Mouse (Mus musculus): ENCODE data around the gene Ncor2. TPM values are rescaled to one million over a fixed set of nuclear protein-coding genes. Genes with fewer than 3 reads are reported as not detected.
A peak's percentile ranks its signal among the peaks of the same experiment; 100 is the strongest.

Gene Ncor2
- polyA plus RNA-seq, 1 experiment from 2014 or later, result 30.5 TPM

DNA sequence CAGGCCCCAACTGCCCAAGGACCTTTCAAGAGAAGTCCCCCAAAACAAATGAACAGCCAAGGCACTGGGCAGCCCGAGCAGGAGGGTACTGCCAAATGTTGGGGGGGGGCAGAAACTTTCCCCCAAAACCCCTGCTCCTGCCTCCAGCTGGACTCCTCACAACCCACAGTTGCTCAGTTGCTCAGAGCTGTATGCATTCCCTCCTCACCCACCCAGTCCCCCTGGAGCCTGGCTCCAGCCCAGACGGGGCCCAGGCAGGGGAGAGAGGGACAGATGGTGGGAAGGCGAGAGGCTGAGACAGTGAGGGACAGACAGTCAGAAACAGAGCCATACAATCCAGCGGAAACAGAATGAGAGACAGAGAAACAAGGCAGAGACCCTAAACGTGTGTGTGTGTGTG is 66.0 kb downstream of the Ncor2 start:
- Histone ChIP-seq H3K4me2 (no peak overlapping the region), H3K9me3 (no peaks in the 10 kb centered on the region), H3K4me1 (peaks cover 40% of the 10 kb centered on the region), H3K27me3 (no peaks in the 10 kb centered on the region), H3K9ac (no peak overlapping the region), H3K27ac (peak overlapping the region; percentile 65), H3K4me3 (no peak overlapping the region), H3K36me3 (peaks cover 69% of the 10 kb centered on the region)
- WGBS, result 58% methylated on average over 5 of the region's 5 CpGs
- peak; percentile 77; the same call in 1 of the 2 replicates for ATAC-seq (ENCODE audit: borderline replicate concordance, extremely low read depth, low FRiP score, low TSS enrichment)

DNA sequence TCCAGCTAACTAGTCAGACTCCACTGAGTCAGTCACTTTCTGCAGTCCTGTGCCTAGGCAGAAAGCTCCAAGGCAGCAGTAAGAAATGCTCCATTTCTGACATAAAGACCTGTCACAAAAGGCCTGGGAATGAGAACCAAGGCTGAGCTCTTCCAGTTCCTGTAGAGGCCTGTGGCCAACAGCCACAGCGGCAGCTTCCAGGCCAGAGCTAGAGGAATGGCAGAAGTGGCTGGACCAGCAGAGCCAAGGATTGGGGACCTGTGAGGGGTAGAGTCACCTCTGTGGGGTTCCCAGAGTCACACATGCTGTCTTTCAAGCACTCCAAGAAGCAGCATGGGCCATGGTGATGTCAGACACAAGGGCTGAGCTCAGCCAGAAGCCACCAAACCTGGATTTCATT is 66.4 kb downstream of the Ncor2 start:
- Histone ChIP-seq H3K27ac (peak overlapping the region; percentile 65), H3K9me3 (no peaks in the 10 kb centered on the region), H3K4me3 (no peak overlapping the region), H3K9ac (no peak overlapping the region), H3K4me2 (no peak overlapping the region), H3K27me3 (no peaks in the 10 kb centered on the region), H3K36me3 (peaks cover 69% of the 10 kb centered on the region), H3K4me1 (peaks cover 40% of the 10 kb centered on the region)
- WGBS, result 69% methylated on average over 1 of the region's 1 CpGs
- ATAC-seq (ENCODE audit: borderline replicate concordance, extremely low read depth, low FRiP score, low TSS enrichment), result no peak

- ATAC-seq (ENCODE audit: borderline replicate concordance, extremely low read depth, low FRiP score, low TSS enrichment), result no peak
- no peaks in the 10 kb centered on the region for H3K9me3 ChIP-seq
- no peak overlapping the region for H3K4me2 ChIP-seq
- peaks cover 60% of the 10 kb centered on the region for H3K36me3 ChIP-seq
- no peaks in the 10 kb centered on the region for H3K27me3 ChIP-seq
- peaks cover 45% of the 10 kb centered on the region for H3K4me1 ChIP-seq
- no peak overlapping the region for H3K4me3 ChIP-seq
- no peak overlapping the region for H3K27ac ChIP-seq
- no peak overlapping the region for H3K9ac ChIP-seq
- WGBS, result 44% methylated on average over 6 of the region's 6 CpGs
Measured at GRCm38 (mm10) chr5:125111137-125111536, 67.9 kb downstream of the Ncor2 start.

DNA sequence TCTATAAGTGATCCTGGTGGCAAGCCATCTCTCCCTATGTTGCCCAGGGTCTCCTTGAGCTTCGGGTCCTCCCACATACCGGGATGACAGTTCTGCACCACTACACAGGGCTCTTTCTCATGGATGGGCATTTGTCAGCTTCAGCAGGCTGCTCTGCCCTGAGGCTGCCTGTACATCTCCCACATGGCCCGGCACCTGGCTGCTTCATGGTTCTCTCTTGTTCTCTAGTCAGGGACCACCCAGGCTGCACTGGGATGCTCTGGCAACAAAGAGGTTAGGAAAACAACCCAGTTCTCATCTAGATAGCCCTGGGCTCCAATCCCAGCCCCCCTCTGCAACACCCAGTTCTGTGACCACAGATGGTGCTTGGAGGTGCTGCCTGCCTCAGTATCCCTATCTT is 68.3 kb downstream of the Ncor2 start:
- 56% methylated on average over 3 of the region's 3 CpGs for WGBS
- Histone ChIP-seq H3K27me3 (no peaks in the 10 kb centered on the region), H3K4me3 (no peak overlapping the region), H3K36me3 (peaks cover 60% of the 10 kb centered on the region), H3K9me3 (no peaks in the 10 kb centered on the region), H3K27ac (no peak overlapping the region), H3K4me1 (peaks cover 45% of the 10 kb centered on the region), H3K9ac (no peak overlapping the region), H3K4me2 (no peak overlapping the region)
- ATAC-seq (ENCODE audit: borderline replicate concordance, extremely low read depth, low FRiP score, low TSS enrichment), result no peak

DNA sequence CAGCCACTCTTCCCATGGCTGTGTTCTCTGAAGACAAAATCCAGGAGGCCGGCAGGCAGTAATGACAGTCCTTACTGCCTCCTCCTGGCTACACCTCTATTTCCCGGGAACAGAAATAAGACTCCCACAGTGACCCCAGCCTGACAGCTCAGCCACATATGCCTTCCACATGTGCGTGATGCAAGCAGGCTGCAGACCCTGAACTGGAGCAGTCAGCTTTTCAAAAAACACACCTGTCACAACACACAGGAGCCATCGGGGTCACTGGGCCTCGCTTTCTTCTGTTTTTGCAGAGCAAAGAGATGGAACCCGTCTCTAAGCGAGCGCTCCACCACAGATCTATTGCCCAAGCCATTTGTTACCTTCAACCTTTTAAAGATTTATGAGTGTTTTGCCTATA is 68.8 kb downstream of the Ncor2 start:
- no peak overlapping the region for H3K27ac ChIP-seq
- peaks cover 45% of the 10 kb centered on the region for H3K4me1 ChIP-seq
- H3K4me2 ChIP-seq, result no peak overlapping the region

GRCm38 (mm10) chr5:125107011-125107651 is 71.9 kb downstream of the Ncor2 start:
- no peaks in the 10 kb centered on the region for H3K9me3 ChIP-seq
- H3K4me1 ChIP-seq, result peaks cover 43% of the 10 kb centered on the region
- H3K9ac ChIP-seq, result no peak overlapping the region
- H3K4me3 ChIP-seq, result no peak overlapping the region
- H3K36me3 ChIP-seq, result peaks cover 53% of the 10 kb centered on the region
- H3K27me3 ChIP-seq, result no peaks in the 10 kb centered on the region
- no peak overlapping the region for H3K4me2 ChIP-seq
- 57% methylated on average over 11 of the region's 11 CpGs for WGBS
- no peak for ATAC-seq (ENCODE audit: borderline replicate concordance, extremely low read depth, low FRiP score, low TSS enrichment)
- H3K27ac ChIP-seq, result no peak overlapping the region

More for the DNA sequence above, 68.8 kb downstream of the Ncor2 start:
- no peaks in the 10 kb centered on the region for H3K9me3 ChIP-seq
- no peaks in the 10 kb centered on the region for H3K27me3 ChIP-seq
- no peak for ATAC-seq (ENCODE audit: borderline replicate concordance, extremely low read depth, low FRiP score, low TSS enrichment)
- peaks cover 60% of the 10 kb centered on the region for H3K36me3 ChIP-seq
- WGBS, result 75% methylated on average over 8 of the region's 8 CpGs
- H3K9ac ChIP-seq, result no peak overlapping the region
- no peak overlapping the region for H3K4me3 ChIP-seq

DNA sequence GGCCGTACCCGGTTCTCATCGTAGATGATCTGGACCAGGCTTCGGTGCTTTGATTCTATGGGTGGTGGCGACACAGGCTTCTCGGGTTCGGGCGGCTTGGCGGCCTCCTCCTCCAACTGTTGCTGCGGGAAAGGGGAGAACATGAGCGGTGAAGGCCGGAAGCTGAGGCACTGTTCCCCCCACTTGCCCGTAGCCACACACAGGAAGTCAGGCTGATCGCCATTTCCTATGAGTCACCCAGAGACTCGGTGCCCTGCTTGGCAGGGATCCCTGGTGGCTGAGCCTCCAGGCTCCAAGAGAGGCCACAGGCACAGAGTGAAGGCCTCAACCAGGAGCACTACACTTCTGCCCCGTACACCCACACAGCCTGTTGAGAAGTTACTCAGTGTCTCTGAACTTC is 72.8 kb downstream of the Ncor2 start:
- Histone ChIP-seq H3K27ac (no peak overlapping the region), H3K4me2 (no peak overlapping the region), H3K4me3 (no peak overlapping the region), H3K27me3 (no peaks in the 10 kb centered on the region), H3K9me3 (no peaks in the 10 kb centered on the region), H3K36me3 (peaks cover 62% of the 10 kb centered on the region), H3K4me1 (peaks cover 35% of the 10 kb centered on the region), H3K9ac (no peak overlapping the region)
- no peak for ATAC-seq (ENCODE audit: borderline replicate concordance, extremely low read depth, low FRiP score, low TSS enrichment)
- 67% methylated on average over 16 of the region's 16 CpGs for WGBS

- Histone ChIP-seq H3K4me1 (peaks cover 27% of the 10 kb centered on the region), H3K9ac (no peak overlapping the region), H3K4me3 (no peak overlapping the region), H3K36me3 (peaks cover 61% of the 10 kb centered on the region), H3K27ac (no peak overlapping the region), H3K27me3 (no peaks in the 10 kb centered on the region), H3K4me2 (no peak overlapping the region), H3K9me3 (no peaks in the 10 kb centered on the region)
- 56% methylated on average over 6 of the region's 6 CpGs for WGBS
- ATAC-seq (ENCODE audit: borderline replicate concordance, extremely low read depth, low FRiP score, low TSS enrichment), result no peak
Measured at GRCm38 (mm10) chr5:125104841-125105240, 74.2 kb downstream of the Ncor2 start.

DNA sequence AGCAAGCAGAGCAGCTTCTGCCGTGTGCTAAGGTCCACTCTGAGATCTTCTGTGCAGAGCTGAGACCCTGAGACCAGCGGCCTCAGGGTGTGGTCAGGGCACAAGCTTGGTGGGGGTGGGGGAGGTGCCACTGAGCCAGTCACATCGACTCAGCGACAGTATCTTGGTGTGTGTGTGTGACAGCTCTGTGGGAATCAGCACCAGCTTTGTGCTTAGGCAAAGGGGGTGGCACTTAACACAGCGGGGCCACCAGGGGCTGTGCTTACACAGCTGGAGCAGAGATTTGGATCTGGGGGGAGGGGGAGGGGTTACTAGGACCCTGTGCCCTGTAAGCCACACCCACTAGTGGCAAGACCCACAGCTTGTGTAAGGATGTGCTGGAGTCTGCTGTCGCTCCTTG is 75.6 kb downstream of the Ncor2 start:
- WGBS, result 16% methylated on average over 6 of the region's 6 CpGs
- H3K4me1 ChIP-seq, result peaks cover 27% of the 10 kb centered on the region
- peak; percentile 23 for ATAC-seq (ENCODE audit: borderline replicate concordance, extremely low read depth, low FRiP score, low TSS enrichment)
- no peaks in the 10 kb centered on the region for H3K27me3 ChIP-seq
- no peak overlapping the region for H3K9ac ChIP-seq
- no peaks in the 10 kb centered on the region for H3K9me3 ChIP-seq
- peaks cover 59% of the 10 kb centered on the region for H3K36me3 ChIP-seq
- no peak overlapping the region for H3K4me2 ChIP-seq
- no peak overlapping the region for H3K4me3 ChIP-seq
- H3K27ac ChIP-seq, result peak overlapping the region; percentile 66

- H3K27me3 ChIP-seq, result no peaks in the 10 kb centered on the region
- no peaks in the 10 kb centered on the region for H3K9me3 ChIP-seq
- peak overlapping the region; percentile 45 for H3K27ac ChIP-seq
- no peak overlapping the region for H3K9ac ChIP-seq
- peaks cover 57% of the 10 kb centered on the region for H3K36me3 ChIP-seq
- no peak overlapping the region for H3K4me2 ChIP-seq
- 33% methylated on average over 7 of the region's 7 CpGs for WGBS
- H3K4me3 ChIP-seq, result no peak overlapping the region
- H3K4me1 ChIP-seq, result peaks cover 29% of the 10 kb centered on the region
- ATAC-seq (ENCODE audit: borderline replicate concordance, extremely low read depth, low FRiP score, low TSS enrichment), result peak; percentile 33; the same call in 1 of the 2 replicates
Measured at GRCm38 (mm10) chr5:125102907-125103306, 76.1 kb downstream of the Ncor2 start.

DNA sequence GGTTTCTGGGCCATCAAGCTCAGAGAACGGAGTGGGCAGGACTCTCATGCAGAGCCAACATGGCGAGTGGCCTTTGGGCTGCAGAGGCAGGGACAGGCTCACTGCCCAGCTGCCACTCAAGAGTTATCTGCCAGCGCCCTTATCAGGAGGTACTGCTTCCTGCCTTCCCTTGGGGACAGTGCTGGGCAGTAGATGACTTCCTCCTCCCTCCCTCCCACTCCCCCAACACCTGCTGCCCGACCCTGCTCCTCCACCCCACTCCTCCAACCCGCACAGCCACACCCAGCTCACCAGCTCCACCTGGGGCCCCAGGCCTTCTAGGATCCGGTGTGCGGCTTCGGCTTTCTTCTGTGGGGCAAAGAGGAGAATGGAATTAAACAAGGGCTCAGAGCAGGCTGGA is 76.7 kb downstream of the Ncor2 start:
- peak overlapping the region; percentile 45 for H3K27ac ChIP-seq
- H3K9ac ChIP-seq, result no peak overlapping the region
- H3K27me3 ChIP-seq, result no peaks in the 10 kb centered on the region
- H3K36me3 ChIP-seq, result peaks cover 57% of the 10 kb centered on the region
- H3K4me3 ChIP-seq, result no peak overlapping the region
- peaks cover 34% of the 10 kb centered on the region for H3K4me1 ChIP-seq
- WGBS, result 59% methylated on average over 8 of the region's 8 CpGs
- H3K9me3 ChIP-seq, result no peaks in the 10 kb centered on the region
- no peak for ATAC-seq (ENCODE audit: borderline replicate concordance, extremely low read depth, low FRiP score, low TSS enrichment)
- H3K4me2 ChIP-seq, result no peak overlapping the region

- peaks cover 52% of the 10 kb centered on the region for H3K4me1 ChIP-seq
Measured at GRCm38 (mm10) chr5:125099785-125100350, 79.2 kb downstream of the Ncor2 start.

More at GRCm38 (mm10) chr5:125099785-125100350, 79.2 kb downstream of the Ncor2 start:
- H3K4me3 ChIP-seq, result no peak overlapping the region
- 82% methylated on average over 5 of the region's 5 CpGs for WGBS
- ATAC-seq (ENCODE audit: borderline replicate concordance, extremely low read depth, low FRiP score, low TSS enrichment), result no peak
- H3K27ac ChIP-seq, result no peak overlapping the region
- H3K4me2 ChIP-seq, result no peak overlapping the region
- H3K36me3 ChIP-seq, result peaks cover 59% of the 10 kb centered on the region
- H3K9ac ChIP-seq, result no peak overlapping the region
- H3K9me3 ChIP-seq, result no peaks in the 10 kb centered on the region
- H3K27me3 ChIP-seq, result no peaks in the 10 kb centered on the region

Measured in lung, embryonic 15.5 days (tissue).